Mouse (Mus musculus) kidney, adult 11 months (tissue): ENCODE results near the gene Patj.
A peak's percentile ranks its signal among the peaks of the same experiment; 100 is the strongest.

ENCODE experiments used
- DNase-seq: peaks from one replicate; pipeline ENCODE4 v3.0.0; 2022

Gene Patj

GRCm38 (mm10) chr4:98739753-98740152 is 344.2 kb downstream of the Patj start:
- DNase-seq: no peak

GRCm38 (mm10) chr4:98743209-98743905 is 347.8 kb downstream of the Patj start:
- DNase-seq: no peak

GRCm38 (mm10) chr4:98743906-98744210 is 348.3 kb downstream of the Patj start:
- no peak for DNase-seq

GRCm38 (mm10) chr4:98754456-98754855 is 358.9 kb downstream of the Patj start:
- DNase-seq: no peak

GRCm38 (mm10) chr4:98756141-98756540 is 360.6 kb downstream of the Patj start:
- DNase-seq: peak; percentile 11

GRCm38 (mm10) chr4:98758012-98758821 is 362.6 kb downstream of the Patj start:
- DNase-seq: no peak

- no peak for DNase-seq
Observed at GRCm38 (mm10) chr4:98758872-98759518, 363.4 kb downstream of the Patj start.

- peak; percentile 10 for DNase-seq
Observed at GRCm38 (mm10) chr4:98767134-98768133, 371.8 kb downstream of the Patj start.
